Mouse (Mus musculus) left cerebral cortex, postnatal 10 days (tissue): ENCODE results near the gene Hip1r. TPM values are rescaled to one million over a fixed set of nuclear protein-coding genes. Genes with fewer than 3 reads are reported as not detected.
A peak's percentile ranks its signal among the peaks of the same experiment; 100 is the strongest.

Experiments
- DNase-seq, 2 experiments: peaks; one replicate each; pipeline ENCODE4 v3.0.0; 2021 to 2022; ENCODE audit warnings: low spot score in 2 of 2, mixed read lengths in 1 of 2; ENCODE audit errors: extremely low spot score in 1 of 2
- intact Hi-C: fragments of 180-260 bp; cut with DNase I; formaldehyde crosslinking; loops from one replicate; pipeline ENCODE4 v1.15.1; 2025
- total RNA-seq, 2 experiments: library from RNA; stranded (reverse); gene quantifications; 2 replicates each; pipeline ENCODE4 v1.2.3; 2021

Hip1r gene
- total RNA-seq, 2 experiments from 2014 or later, result 82.4 to 93.4 TPM

GRCm38 (mm10) chr5:124010910-124011655 lies 37.7 kb downstream of the Hip1r start:
- peak; percentile 56 to 93 for DNase-seq
- intact Hi-C loops, result no loop called here

GRCm38 (mm10) chr5:124011927-124012326 lies 38.5 kb downstream of the Hip1r start:
- intact Hi-C loops, result no loop called here
- DNase-seq, result no peak

- intact Hi-C loops, result no loop called here
- peak in 1 of 2 experiments; percentile 43 for DNase-seq
Measured at GRCm38 (mm10) chr5:124012885-124013284, 39.5 kb downstream of the Hip1r start.

- intact Hi-C loops, result no loop called here
- peak in 1 of 2 experiments; percentile 31 for DNase-seq
Measured at GRCm38 (mm10) chr5:124013747-124014146, 40.3 kb downstream of the Hip1r start.

- DNase-seq, result no peak
- intact Hi-C loops, result no loop called here
Measured at GRCm38 (mm10) chr5:124014180-124014579, 40.8 kb downstream of the Hip1r start.

GRCm38 (mm10) chr5:124014791-124015251 lies 41.4 kb downstream of the Hip1r start:
- peak in 1 of 2 experiments; percentile 77 for DNase-seq
- intact Hi-C loops, result no loop called here

- intact Hi-C loops, result no loop called here
- DNase-seq, result no peak
Measured at GRCm38 (mm10) chr5:124015727-124016126, 42.3 kb downstream of the Hip1r start.

- no peak for DNase-seq
- intact Hi-C loops, result no loop called here
Measured at GRCm38 (mm10) chr5:124016291-124016821, 42.9 kb downstream of the Hip1r start.

- intact Hi-C loops, result no loop called here
- DNase-seq, result no peak
Measured at GRCm38 (mm10) chr5:124017941-124018340, 44.5 kb downstream of the Hip1r start.

- DNase-seq, result no peak
- intact Hi-C loops, result no loop called here
Measured at GRCm38 (mm10) chr5:124018651-124019050, 45.2 kb downstream of the Hip1r start.

GRCm38 (mm10) chr5:124019348-124020216 lies 46.2 kb downstream of the Hip1r start:
- peak; percentile 84 to 89 for DNase-seq
- intact Hi-C loops, result no loop called here

- no peak for DNase-seq
- intact Hi-C loops, result no loop called here
Measured at GRCm38 (mm10) chr5:124021148-124021547, 47.7 kb downstream of the Hip1r start.

- intact Hi-C loops, result no loop called here
- DNase-seq, result no peak
Measured at GRCm38 (mm10) chr5:124021701-124022100, 48.3 kb downstream of the Hip1r start.

- intact Hi-C loops, result no loop called here
Measured at GRCm38 (mm10) chr5:124022365-124022764, 48.9 kb downstream of the Hip1r start.

GRCm38 (mm10) chr5:124024677-124025076 lies 51.2 kb downstream of the Hip1r start:
- intact Hi-C loops, result no loop called here
- no peak for DNase-seq

More at GRCm38 (mm10) chr5:124022365-124022764, 48.9 kb downstream of the Hip1r start:
- no peak for DNase-seq

GRCm38 (mm10) chr5:124025146-124025545 lies 51.7 kb downstream of the Hip1r start:
- intact Hi-C loops, result no loop called here
- DNase-seq, result no peak

GRCm38 (mm10) chr5:124025587-124026441 lies 52.4 kb downstream of the Hip1r start:
- intact Hi-C loops, result no loop called here
- no peak for DNase-seq

GRCm38 (mm10) chr5:124026568-124026967 lies 53.1 kb downstream of the Hip1r start:
- intact Hi-C loops, result no loop called here
- no peak for DNase-seq
